Mouse (Mus musculus) intestine, embryonic 15.5 days (tissue): ENCODE results near the gene Cetn3. TPM values are rescaled to one million over a fixed set of nuclear protein-coding genes. Genes with fewer than 3 reads are reported as not detected.

Experiments
- ATAC-seq: fragments of 200-750 bp; cut with Nextera tagmentation; 2 replicates; pipeline ENCODE4 v1.8.0; 2017; ENCODE audit warnings: moderate TSS enrichment, moderate library complexity
- H3K27ac ChIP-seq: fragments of 300-500 bp; sonication (generic); 2 replicates; pipeline ENCODE4 v1.5.1; 2015; ENCODE audit warnings: mild to moderate bottlenecking, inconsistent platforms
- H3K27me3 ChIP-seq: fragments of 300-500 bp; sonication (generic); replicated peaks from 2 replicates; pipeline ENCODE4 v1.6.1; 2015; ENCODE audit warnings: inconsistent platforms
- H3K36me3 ChIP-seq: fragments of 300-500 bp; sonication (generic); 2 replicates; pipeline ENCODE4 v1.6.1; 2015; ENCODE audit warnings: inconsistent platforms
- H3K4me1 ChIP-seq: fragments of 300-500 bp; sonication (generic); replicated peaks from 2 replicates; pipeline ENCODE4 v1.6.1; 2015; ENCODE audit warnings: inconsistent platforms
- H3K4me2 ChIP-seq: fragments of 300-500 bp; sonication (generic); replicated peaks from 2 replicates; pipeline ENCODE4 v1.6.1; 2015; ENCODE audit warnings: mild to moderate bottlenecking, inconsistent platforms
- H3K4me3 ChIP-seq: fragments of 300-500 bp; sonication (generic); replicated peaks from 2 replicates; pipeline ENCODE4 v1.5.1; 2015; ENCODE audit warnings: inconsistent platforms
- H3K9ac ChIP-seq: fragments of 300-500 bp; sonication (generic); 2 replicates; pipeline ENCODE4 v1.6.1; 2015; ENCODE audit warnings: inconsistent platforms
- H3K9me3 ChIP-seq: fragments of 300-500 bp; sonication (generic); 2 replicates; pipeline ENCODE4 v1.6.1; 2016; ENCODE audit warnings: inconsistent platforms
- WGBS: fragments of 180-500 bp; shearing (Covaris S2); methylation state at CpG from one replicate; pipeline ENCODE4 v1.1.7; 2015; 5-methylcytosine and 5-hydroxymethylcytosine counted together
- polyA plus RNA-seq: library from polyadenylated mRNA; unstranded; fragments of >200 nt; fragmentation: Nextera tagmentation; extraction: Ambion mirVana; gene quantifications from 2 replicates; pipeline ENCODE4 v1.2.1, GENCODE M21; 2015

Gene Cetn3
- polyA plus RNA-seq, 1 experiment from 2014 or later = 207 TPM

DNA sequence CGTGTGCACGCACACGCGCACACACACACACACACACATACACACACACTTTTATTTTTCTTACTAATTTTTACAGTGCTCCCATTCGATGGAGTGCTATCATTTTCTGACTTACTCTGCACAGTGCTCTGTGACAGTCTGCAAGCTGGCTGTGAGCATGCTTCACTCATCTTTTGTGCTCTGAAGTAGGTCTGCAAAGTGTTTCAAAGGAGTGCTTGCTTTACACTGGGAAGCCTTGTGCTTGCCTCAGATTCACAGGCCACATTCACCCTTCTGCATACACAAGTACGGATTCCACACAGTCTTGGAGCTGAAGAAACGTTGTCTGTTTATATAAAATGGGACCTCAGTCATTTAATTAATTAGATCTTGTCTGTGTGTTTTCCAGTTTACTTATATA is 49.0 kb downstream of the Cetn3 start:
- ATAC-seq = no peak
- no peak overlapping the region for H3K9ac ChIP-seq
- no peaks in the 10 kb centered on the region for H3K9me3 ChIP-seq
- 78% methylated on average over 7 of the region's 7 CpGs for WGBS
- no peak overlapping the region for H3K4me3 ChIP-seq
- H3K4me1 ChIP-seq = no peaks in the 10 kb centered on the region
- no peak overlapping the region for H3K4me2 ChIP-seq
- H3K27me3 ChIP-seq = no peaks in the 10 kb centered on the region
- H3K36me3 ChIP-seq = no peaks in the 10 kb centered on the region
- no peak overlapping the region for H3K27ac ChIP-seq

DNA sequence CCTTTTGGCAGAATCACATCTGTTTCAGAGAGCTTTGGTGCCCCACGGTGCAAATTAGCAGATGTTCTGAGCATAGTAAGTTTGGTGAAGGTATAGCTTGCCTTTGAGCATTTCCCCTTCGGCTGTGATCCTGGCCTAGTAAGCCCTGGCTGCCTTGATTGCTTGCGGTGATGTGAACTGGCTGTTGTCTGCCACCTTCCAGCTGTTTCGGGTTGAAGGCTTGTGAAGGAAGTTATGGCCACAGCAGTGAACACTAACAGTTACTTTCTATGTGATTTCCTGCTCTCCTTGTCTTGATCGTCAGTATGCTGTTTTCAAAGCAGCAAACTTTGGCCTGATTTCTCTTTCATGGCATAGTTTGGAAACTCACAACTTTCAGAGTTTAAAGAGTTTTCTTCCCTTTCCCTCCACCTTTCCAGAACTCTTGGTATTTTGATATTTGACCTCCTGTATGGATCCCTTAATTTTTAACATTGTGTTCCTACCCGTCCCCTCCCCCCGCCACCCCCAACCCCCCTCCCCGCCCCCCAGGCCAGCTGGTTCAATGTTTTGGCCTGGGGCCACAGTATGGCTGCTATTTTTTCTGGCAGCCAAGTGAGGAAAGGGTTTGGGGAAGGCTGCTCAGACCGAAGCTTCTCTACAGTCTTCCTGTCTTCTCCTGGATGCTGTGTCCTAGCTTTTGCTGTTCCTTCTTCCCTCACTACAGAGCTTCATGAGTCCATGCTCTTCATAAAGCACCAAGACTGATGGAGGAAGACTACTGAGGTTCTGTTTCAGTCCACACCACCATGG is 53.7 kb downstream of the Cetn3 start:
- no peak overlapping the region for H3K27ac ChIP-seq
- H3K9ac ChIP-seq = no peak overlapping the region
- no peak overlapping the region for H3K4me3 ChIP-seq
- ATAC-seq = no peak
- H3K9me3 ChIP-seq = no peaks in the 10 kb centered on the region
- H3K36me3 ChIP-seq = no peaks in the 10 kb centered on the region
- H3K4me1 ChIP-seq = no peaks in the 10 kb centered on the region
- 67% methylated on average over 9 of the region's 9 CpGs for WGBS
- no peak overlapping the region for H3K4me2 ChIP-seq
- no peaks in the 10 kb centered on the region for H3K27me3 ChIP-seq

DNA sequence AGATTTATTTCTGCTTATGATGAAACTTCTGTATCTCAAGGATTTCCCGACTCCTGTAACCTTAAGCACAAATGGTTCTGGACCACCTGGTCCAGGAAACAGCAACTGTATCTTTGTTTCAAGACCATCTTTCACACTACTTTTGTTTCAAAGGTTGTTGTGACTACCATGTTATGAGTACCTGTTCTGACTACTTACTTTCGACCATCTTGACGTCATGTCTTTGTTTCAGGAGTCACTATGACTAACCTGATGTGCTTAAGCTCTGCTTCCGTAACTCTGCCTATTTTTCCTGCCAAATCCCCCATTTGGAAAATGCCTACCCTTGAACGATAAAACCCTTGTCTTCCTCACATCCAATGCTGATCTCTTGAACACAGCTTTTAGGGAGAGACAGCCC is 55.1 kb downstream of the Cetn3 start:
- Histone ChIP-seq H3K9me3 (no peaks in the 10 kb centered on the region), H3K36me3 (no peaks in the 10 kb centered on the region), H3K9ac (no peak overlapping the region), H3K4me3 (no peak overlapping the region), H3K4me1 (no peaks in the 10 kb centered on the region), H3K27me3 (no peaks in the 10 kb centered on the region), H3K4me2 (no peak overlapping the region), H3K27ac (no peak overlapping the region)
- ATAC-seq = no peak
- WGBS = 91% methylated on average over 5 of the region's 5 CpGs

DNA sequence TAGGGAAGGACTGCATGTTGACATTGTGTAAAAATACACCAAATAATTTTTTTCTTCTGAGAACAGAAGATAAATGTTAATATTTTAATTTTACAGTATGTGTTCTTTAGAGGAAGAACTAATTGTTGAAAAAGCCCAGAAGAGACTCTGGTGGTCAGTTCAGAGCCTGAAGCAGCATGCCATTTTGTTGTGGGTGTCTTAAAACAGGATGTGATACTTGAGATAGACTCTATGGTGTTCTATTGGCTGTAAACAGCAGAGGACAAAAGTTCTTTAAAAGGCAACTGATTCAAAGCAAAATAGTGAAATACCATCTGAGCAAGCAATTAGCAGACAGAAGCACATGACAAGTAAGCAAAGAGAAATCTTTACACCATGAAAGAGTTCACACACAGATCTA is 56.1 kb downstream of the Cetn3 start:
- no peaks in the 10 kb centered on the region for H3K4me1 ChIP-seq
- no peaks in the 10 kb centered on the region for H3K36me3 ChIP-seq
- ATAC-seq = no peak
- no peaks in the 10 kb centered on the region for H3K27me3 ChIP-seq
- H3K9ac ChIP-seq = no peak overlapping the region
- no peak overlapping the region for H3K4me3 ChIP-seq
- no peak overlapping the region for H3K27ac ChIP-seq
- no peak overlapping the region for H3K4me2 ChIP-seq
- no peaks in the 10 kb centered on the region for H3K9me3 ChIP-seq

DNA sequence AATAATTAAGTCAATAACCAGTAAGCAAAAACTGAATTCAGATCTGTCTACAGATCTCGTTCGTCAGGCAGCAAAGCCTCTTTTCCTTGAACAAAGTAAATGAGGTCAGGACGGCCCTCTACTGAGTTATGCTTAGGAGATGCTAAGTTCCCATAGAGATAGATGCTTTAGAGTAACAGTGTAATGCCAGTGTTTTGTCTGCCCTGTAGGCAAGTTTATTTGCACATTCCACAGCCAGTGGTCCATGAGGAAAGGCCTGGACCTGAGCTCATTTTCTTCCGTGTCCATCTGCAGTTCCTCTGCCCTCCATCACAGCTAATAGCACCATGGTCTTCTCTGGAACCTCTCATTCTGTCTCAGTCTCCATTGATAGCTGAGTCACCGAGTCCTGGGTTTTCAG is 57.4 kb downstream of the Cetn3 start:
- no peak for ATAC-seq

DNA sequence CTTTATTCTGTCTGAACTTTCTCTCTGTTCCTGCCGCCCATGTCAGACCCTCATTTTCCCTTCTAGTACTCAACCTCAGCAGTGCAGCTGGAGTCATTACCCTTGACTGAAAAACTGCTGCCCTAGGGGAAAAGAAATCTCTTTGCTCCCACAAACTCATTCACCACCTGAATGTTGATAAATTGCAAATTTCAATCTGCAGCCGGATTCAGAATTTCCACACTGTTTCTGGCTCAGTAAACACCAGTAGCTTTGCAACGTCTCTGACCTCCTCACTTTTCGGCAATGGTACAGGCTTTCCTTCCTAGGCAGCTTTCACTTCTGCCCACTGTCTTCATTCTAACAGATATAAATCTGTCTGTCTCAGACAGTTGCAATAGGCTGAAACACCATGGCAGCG is 57.8 kb downstream of the Cetn3 start:
- Histone ChIP-seq H3K36me3 (no peaks in the 10 kb centered on the region), H3K4me1 (no peaks in the 10 kb centered on the region), H3K9ac (no peak overlapping the region), H3K4me2 (no peak overlapping the region), H3K4me3 (no peak overlapping the region), H3K27me3 (no peaks in the 10 kb centered on the region), H3K27ac (no peak overlapping the region), H3K9me3 (no peaks in the 10 kb centered on the region)
- WGBS = 74% methylated on average over 5 of the region's 5 CpGs
- ATAC-seq = no peak

More for the DNA sequence above, 57.4 kb downstream of the Cetn3 start:
- Histone ChIP-seq H3K9me3 (no peaks in the 10 kb centered on the region), H3K4me1 (no peaks in the 10 kb centered on the region), H3K9ac (no peak overlapping the region), H3K36me3 (no peaks in the 10 kb centered on the region), H3K4me2 (no peak overlapping the region), H3K27me3 (no peaks in the 10 kb centered on the region), H3K27ac (no peak overlapping the region), H3K4me3 (no peak overlapping the region)
- WGBS = 73% methylated on average over 5 of the region's 5 CpGs

DNA sequence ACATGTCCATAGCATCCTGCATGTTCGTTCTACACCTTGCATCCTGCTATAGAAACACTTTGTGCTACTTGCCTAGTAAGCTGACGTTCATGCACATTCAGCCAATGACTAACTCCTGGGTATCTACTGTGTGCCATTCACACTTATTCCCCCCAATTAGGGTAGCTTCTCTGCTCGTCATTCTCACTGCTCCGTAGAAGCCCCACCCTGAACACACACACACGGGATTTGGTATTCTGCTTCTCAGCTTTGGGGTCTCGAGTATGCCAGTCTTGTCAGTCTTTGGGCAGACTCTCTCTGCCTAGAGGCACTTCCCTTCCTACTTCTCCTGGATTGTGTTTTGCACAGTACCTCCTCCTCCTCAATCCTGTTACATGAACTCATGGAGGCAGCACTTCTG is 59.4 kb downstream of the Cetn3 start:
- H3K4me2 ChIP-seq = no peak overlapping the region
- H3K4me1 ChIP-seq = no peaks in the 10 kb centered on the region
- H3K4me3 ChIP-seq = no peak overlapping the region
- 77% methylated on average over 6 of the region's 6 CpGs for WGBS
- no peaks in the 10 kb centered on the region for H3K27me3 ChIP-seq
- no peak for ATAC-seq
- no peak overlapping the region for H3K27ac ChIP-seq
- H3K9me3 ChIP-seq = no peaks in the 10 kb centered on the region
- H3K36me3 ChIP-seq = no peaks in the 10 kb centered on the region
- H3K9ac ChIP-seq = no peak overlapping the region

Other genes starting within 250 kb of the Cetn3 start
- gene Adgrv1, start 149.9 kb upstream of the Cetn3 start, polyA plus RNA-seq = 0.82 and 0.83 TPM in 2 replicates
- gene Lysmd3, start 125.4 kb upstream of the Cetn3 start, polyA plus RNA-seq = 24.4 and 25.2 TPM in 2 replicates
- gene Polr3g, start 72.1 kb upstream of the Cetn3 start, polyA plus RNA-seq = 16.7 and 17.2 TPM in 2 replicates
- gene Mblac2, start 71.7 kb upstream of the Cetn3 start, polyA plus RNA-seq = 8.4 and 9.2 TPM in 2 replicates